Mouse (Mus musculus) right cerebral cortex, postnatal 36 days (tissue): ENCODE measurements around the gene Dab1.

Experiments used
- DNase-seq, 2 experiments: peaks; one replicate each; pipeline ENCODE4 v3.0.0; 2022; ENCODE audit warnings: low spot score in 2 of 2, mixed read lengths in 1 of 2

Dab1 gene

GRCm38 (mm10) chr4:104249462-104249861 is 630.3 kb downstream of the Dab1 start:
- no peak for DNase-seq

- DNase-seq, result no peak
These were observed 638.6 kb downstream of the Dab1 start for GRCm38 (mm10) chr4:104257776-104258175.

- no peak for DNase-seq
These were observed 650.4 kb downstream of the Dab1 start for GRCm38 (mm10) chr4:104269422-104270172.

- peak in 1 of 2 experiments; percentile 8 for DNase-seq
These were observed 651.0 kb downstream of the Dab1 start for GRCm38 (mm10) chr4:104270173-104270557.

DNA sequence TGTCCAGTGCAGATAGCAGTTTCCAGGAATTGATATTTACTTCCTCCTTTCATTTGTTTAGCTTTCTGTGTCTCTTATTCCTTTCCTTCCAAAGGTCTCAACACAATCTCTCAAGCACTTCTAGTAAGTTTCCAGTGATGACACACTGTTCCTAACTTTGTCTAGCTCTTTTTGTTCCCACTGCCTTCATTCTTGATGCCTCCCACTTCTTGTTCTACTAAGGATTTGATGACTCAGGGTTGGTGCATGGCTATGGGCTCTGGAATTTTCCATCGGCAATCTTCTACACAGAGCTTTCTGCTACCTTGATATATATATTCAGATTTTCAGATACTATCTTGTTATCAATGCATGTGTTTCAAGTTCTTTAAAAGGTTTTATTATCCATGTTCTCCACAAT is 656.1 kb downstream of the Dab1 start:
- DNase-seq, result peak in 1 of 2 experiments; percentile 67

- no peak for DNase-seq
These were observed 657.8 kb downstream of the Dab1 start for GRCm38 (mm10) chr4:104276916-104277315.

DNA sequence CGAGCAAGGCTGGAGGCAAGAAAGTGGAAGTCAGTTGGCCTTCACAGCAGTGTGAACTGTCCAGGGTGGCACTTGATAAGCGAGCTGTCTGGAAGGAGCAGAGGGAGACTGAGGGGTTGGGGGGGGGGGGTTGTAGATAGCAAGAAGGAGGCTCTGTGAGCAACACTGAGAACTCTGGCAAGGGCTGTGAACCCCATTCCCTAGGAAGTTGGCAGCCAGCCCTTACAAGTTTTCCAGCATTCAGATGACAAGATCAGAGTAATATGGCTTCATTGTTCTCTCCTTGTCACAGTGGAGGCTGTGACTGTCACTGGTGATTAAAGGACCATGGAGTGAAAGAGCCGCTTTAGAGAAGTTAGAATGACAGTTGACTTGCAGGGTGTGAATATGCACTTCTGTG is 662.4 kb downstream of the Dab1 start:
- DNase-seq, result no peak

DNA sequence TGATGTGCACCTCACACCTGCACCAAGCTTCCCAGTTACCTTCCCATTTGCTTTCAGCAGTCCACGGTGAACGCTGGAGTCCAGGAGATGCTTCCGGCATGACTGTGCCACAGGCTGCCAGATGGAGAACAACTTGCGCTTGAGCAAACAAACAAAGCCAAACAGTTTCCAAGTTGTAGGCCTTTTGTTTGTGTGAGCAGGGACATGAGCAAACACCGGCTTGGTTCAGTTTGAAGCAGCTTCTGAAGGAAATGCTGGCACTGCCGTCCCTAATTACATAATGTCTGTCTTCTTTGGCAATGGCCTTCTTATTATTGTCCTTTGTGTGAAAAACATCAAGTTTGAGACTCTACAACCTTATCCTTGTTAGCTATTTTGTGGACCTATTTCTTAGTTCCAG is 664.7 kb downstream of the Dab1 start:
- no peak for DNase-seq

GRCm38 (mm10) chr4:104288401-104288800 is 669.2 kb downstream of the Dab1 start:
- DNase-seq, result no peak

GRCm38 (mm10) chr4:104301764-104302163 is 682.6 kb downstream of the Dab1 start:
- DNase-seq, result no peak

- no peak for DNase-seq
These were observed 684.0 kb downstream of the Dab1 start for GRCm38 (mm10) chr4:104302996-104303652.

DNA sequence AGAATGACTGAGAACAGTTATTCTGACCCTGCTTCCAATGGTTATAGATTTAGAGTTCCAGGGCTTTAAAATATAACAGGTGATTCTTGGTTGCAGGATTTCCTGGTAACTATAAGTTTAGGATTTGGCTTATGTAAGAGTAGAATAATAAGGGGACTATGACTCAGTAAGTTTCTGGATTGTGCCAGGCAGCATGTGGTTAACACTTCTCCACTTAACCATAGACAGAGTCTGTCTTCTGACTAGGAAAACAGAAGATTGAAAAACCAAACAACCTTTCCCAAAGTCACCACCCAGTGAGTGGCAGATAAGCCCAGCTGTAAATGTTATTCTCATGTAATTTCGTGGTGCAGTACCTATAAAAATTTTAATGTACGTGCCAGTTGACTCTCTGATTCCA is 688.6 kb downstream of the Dab1 start:
- no peak for DNase-seq

DNA sequence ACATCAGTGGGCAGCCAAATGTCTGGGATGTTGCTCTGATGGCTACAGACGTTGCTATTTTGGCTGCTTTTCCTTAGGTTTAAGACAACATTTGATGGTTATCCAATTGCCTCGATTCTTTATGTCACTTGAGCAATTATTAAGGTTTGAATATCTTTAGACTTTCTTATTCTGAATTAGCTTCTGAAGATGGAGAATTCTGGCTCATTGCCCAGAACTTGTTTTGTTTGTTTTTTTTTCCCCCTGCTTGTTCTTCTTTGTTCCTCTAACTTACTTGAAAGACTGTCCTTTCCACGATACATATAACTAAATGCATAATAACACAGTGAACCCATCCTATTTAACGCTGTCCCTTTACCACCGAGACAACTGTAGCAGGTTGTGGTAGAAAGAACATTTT is 707.1 kb downstream of the Dab1 start:
- DNase-seq, result no peak

DNA sequence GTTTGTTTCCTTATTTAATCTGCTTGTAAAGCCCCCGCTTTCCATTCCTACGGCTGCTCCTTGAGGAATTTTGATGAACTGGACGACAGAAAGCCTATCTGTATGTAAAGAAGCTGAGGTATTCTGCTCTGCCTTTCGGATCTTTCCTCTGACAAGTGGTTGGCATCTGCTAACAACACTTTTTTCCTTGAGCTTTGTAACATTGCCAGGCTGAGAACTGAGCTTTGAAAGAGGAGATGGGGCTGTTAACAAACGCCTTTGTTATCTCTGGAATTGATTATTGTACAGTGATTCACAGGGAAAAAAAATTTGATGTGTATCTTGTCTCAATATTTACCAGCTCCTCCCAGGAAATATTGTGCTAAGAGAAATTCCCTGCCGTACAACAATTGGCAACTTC is 712.7 kb downstream of the Dab1 start:
- DNase-seq, result no peak

- no peak for DNase-seq
These were observed 713.2 kb downstream of the Dab1 start for GRCm38 (mm10) chr4:104332399-104332798.

- DNase-seq, result no peak
These were observed 718.1 kb downstream of the Dab1 start for GRCm38 (mm10) chr4:104337279-104337678.

DNA sequence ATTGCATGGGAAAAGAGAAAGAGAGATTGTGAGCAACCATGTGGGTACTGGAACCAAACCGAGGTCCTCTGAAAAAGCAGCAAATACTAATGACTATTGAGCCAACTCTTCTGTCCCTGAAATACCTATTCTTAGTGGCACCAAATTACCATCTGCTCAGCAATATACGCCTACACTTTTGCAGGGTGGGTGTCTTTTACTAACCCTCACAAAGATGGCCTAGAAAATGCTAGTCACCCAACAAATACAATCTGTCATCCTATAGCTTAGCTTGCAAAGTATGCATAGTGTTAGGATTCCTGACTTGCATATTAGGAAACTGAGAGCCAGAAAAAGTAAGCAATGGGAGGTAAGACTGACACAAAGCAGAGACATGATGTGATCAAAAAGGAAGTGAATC is 719.2 kb downstream of the Dab1 start:
- peak in 1 of 2 experiments; percentile 40 for DNase-seq

- DNase-seq, result no peak
These were observed 742.2 kb downstream of the Dab1 start for GRCm38 (mm10) chr4:104361345-104361744.

DNA sequence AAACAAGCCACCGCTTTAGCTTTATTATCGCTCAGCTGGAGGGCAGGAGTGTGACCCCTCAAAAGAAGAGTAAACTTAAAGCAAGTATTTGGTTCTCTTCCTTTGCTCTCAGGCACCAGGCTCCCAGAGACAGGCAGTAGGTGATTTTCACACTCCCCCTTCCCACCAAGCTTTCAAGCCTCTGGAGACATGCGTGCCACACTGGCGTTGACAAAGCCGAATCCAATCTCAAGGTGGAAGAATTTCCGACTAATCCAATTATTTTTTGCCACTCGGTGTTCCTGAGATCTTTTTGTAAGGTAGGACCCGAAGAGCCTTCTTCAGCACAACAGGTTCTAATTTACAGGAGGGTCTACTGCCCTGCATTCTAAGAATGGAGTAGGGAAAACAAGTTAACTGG is 747.3 kb downstream of the Dab1 start:
- DNase-seq, result no peak

- peak; percentile 76 to 78 for DNase-seq
These were observed 748.0 kb downstream of the Dab1 start for GRCm38 (mm10) chr4:104366894-104367740.

GRCm38 (mm10) chr4:104367741-104368411 is 748.7 kb downstream of the Dab1 start:
- DNase-seq, result peak; percentile 14 to 24

GRCm38 (mm10) chr4:104368561-104369021 is 749.4 kb downstream of the Dab1 start:
- DNase-seq, result peak; percentile 61 to 63
